In genomic region chr7:123983177-123984046, GRCm38 (mm10) we compare ENCODE assay signal across 9 mouse cellular contexts. TPM values are rescaled to one million over a fixed set of nuclear protein-coding genes. Genes with fewer than 3 reads are reported as not detected.
A peak's percentile ranks its signal among the peaks of the same experiment; 100 is the strongest.
DNase-seq lines count a peak whose midpoint lies in the region; ATAC-seq and TF ChIP-seq lines count a peak whose summit lies in the region.
"Had no signal": no experiment of that assay in that cellular context is flagged by ENCODE, and none has a peak within 500 bp of the region (broad histone marks: within the 10 kb centered on the region; RNA-seq: fewer than 3 reads in every experiment).

No protein-coding gene starts in this region.

- H3K4me3 ChIP-seq in limb, embryonic 14.5 days (replicated peaks; ENCODE audit: low read length), result peak overlapping the region; percentile 57

- no peaks in the 10 kb centered on the region for H3K9me3 ChIP-seq in limb, embryonic 14.5 days (ENCODE audit: control insufficient read depth, low read length)

- H3K36me3 ChIP-seq in limb, embryonic 14.5 days (ENCODE audit: control insufficient read depth, insufficient read depth, low read length), result no peaks in the 10 kb centered on the region

- H3K27ac ChIP-seq in limb, embryonic 14.5 days (replicated peaks; ENCODE audit: low read depth, low read length), result no peak overlapping the region

- DNase-seq in gastrocnemius, postnatal 4 days (ENCODE audit: low spot score in 2 of 2), result peak; percentile 8 to 21
- DNase-seq in gastrocnemius, postnatal 10 days, result no peak
- DNase-seq in thymus, postnatal 4 days, result peak; percentile 16
- DNase-seq in thymus, postnatal 10 days (ENCODE audit: low spot score in 2 of 2), result no peak
- DNase-seq in limb, embryonic 14.5 days (ENCODE audit: low spot score), result no peak
- peak; percentile 22 for DNase-seq in right cerebral cortex, postnatal 4 days
- DNase-seq in cerebellum, adult 11 months, result no peak
- DNase-seq in spleen, adult 12 weeks (ENCODE audit: low spot score), result no peak

- WGBS in limb, embryonic 14.5 days, result under 1% methylated on average over 47 of the region's 97 CpGs

- H3K27me3 ChIP-seq in limb, embryonic 14.5 days (ENCODE audit: control insufficient read depth, insufficient read depth, low read length), result peaks cover 78% of the 10 kb centered on the region

- H3K9ac ChIP-seq in limb, embryonic 14.5 days (ENCODE audit: low read depth, low read length, severe bottlenecking), result peak overlapping the region; percentile 36

- peaks cover 4% of the 10 kb centered on the region; the same call in 1 of the 2 replicates for H3K4me1 ChIP-seq in limb, embryonic 14.5 days (ENCODE audit: control insufficient read depth, insufficient read depth, low read length)

- 0 out of 2 replicates have a peak, but pooled peaks have one; percentile 19 for ATAC-seq in limb, embryonic 14.5 days (ENCODE audit: low FRiP score, low read depth)

- H3K4me2 ChIP-seq in limb, embryonic 14.5 days (replicated peaks; ENCODE audit: low read depth, low read length, severe bottlenecking), result peak overlapping the region; percentile 97

- TF ChIP-seq POLR2A in limb, embryonic 14.5 days (IDR thresholded peaks at IDR 0.05; ENCODE audit: borderline replicate concordance, extremely low read depth, insufficient read depth, insufficient read length), result no peak

RNA-seq across cellular contexts. Expression of gene Hs3st4, which starts 0.7 kb away (rescaled TPM):
- total RNA-seq in gastrocnemius, postnatal 4 days (2021), result under 1 TPM in 1 of 2 experiments, not detected in 1; 0.07 TPM
- under 1 TPM; 0.07 to 0.25 TPM for total RNA-seq in gastrocnemius, postnatal 10 days (2021)
- polyA plus RNA-seq in limb, embryonic 14.5 days (2012; rRNA removed), result 0.73 and 0.77 TPM in 2 replicates
- 0.53 and 0.56 TPM in 2 replicates for polyA plus RNA-seq in limb, embryonic 14.5 days (2014; fragmentation: Nextera tagmentation; extraction: Ambion mirVana)
- total RNA-seq: CH12.LX had no signal

Comparison
In these comparisons a context has a peak if more than half of its experiments do, and no peak if none do; other contexts are left out.
1. DNase-seq: peak in gastrocnemius, postnatal 4 days (2 of 2), thymus, postnatal 4 days (single experiment) and right cerebral cortex, postnatal 4 days (single experiment); none in gastrocnemius, postnatal 10 days (single experiment), thymus, postnatal 10 days (0 of 2), limb, embryonic 14.5 days (single experiment), cerebellum, adult 11 months (single experiment) and spleen, adult 12 weeks (single experiment).